Mouse (Mus musculus) MN1 (cell line): ENCODE data around the gene Fam20b.

Experiments used
- DNase-seq: peaks from one replicate; pipeline ENCODE4 v3.0.0-alpha.2; 2016; ENCODE audit warnings: low spot score

Fam20b gene

DNA sequence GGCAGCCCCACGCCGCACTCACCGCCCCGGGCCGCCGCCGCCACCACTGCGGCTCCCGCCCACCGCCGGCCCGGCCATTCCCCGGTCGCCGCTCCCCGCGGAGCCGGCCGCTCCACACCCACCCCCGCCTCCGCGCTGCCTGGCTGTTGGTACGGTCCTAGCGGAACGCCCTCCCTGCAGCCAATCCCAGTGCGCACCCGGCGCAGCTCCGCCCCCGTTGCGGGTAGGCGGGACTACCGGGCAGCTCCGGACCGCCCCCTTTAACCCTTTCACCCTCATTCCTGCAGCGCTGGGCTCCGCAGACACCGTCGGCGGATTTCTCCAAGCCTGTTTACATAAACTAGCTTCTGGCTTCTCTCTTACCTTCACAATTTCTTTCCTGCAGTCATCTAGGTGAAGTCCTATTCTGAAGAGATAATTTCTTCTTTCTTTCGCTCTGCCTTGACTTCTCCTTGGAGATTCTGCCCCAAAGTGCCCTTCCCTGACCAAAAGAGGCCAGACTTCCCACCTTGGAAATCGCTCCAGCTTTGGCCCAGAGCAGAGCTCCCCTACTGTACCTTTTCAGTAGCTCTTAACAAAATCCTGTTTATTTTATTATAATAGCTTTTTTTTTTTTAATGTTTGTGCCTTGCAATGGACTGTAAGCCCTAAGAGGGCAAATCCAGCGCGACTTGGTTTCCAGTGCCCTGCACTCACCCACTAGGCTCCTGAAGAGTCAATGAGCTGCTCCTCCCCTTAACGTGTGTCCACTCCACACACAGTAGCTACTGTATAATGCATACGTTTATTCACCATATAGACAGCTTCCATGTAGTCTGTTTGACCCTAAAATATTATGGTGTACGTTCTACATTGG is at the start of gene Fam20b:
Gene Fam20b, minus strand, starts transcription at position 137 of the 856 bp plus-strand sequence.
- peak; percentile 97 for DNase-seq

DNA sequence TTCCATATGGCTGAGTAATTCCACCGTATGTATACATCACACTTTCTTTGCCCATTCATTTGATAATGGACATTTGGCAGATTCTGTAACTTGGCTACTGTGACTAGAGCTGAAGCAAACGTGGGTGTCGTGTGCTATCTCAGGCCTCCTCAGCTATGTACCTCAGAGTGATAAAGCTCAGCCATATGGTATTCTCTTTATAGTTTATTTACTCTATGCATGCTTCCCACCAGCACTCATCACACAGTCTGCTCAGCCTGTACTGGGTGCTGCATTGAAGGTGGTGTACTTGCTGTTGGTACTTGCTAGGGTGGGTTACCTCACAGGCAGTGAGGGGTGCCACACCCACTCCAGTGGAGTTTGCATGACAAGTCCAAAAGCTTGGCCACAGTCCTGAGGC is 46.4 kb upstream of the Fam20b start:
- DNase-seq = no peak

DNA sequence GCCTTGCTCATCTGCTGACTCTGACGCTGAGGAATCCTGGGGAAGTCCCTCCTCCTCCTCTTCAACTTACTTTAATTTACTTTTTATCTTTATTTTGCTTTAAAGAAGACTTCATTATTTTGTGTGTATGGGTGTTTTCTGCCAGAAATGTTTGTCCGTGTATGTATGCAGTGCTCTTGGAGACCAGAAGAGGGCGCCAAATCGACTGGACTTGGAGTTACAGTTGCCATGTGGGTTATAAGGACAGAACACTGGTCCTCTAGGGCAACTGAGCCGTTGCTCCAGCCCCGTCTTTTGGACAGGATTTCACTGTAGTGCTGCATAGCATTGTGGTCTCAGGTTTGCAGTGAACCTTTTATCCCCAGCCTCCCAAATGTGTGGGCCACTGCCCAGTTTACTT is 45.7 kb upstream of the Fam20b start:
- DNase-seq = no peak

DNA sequence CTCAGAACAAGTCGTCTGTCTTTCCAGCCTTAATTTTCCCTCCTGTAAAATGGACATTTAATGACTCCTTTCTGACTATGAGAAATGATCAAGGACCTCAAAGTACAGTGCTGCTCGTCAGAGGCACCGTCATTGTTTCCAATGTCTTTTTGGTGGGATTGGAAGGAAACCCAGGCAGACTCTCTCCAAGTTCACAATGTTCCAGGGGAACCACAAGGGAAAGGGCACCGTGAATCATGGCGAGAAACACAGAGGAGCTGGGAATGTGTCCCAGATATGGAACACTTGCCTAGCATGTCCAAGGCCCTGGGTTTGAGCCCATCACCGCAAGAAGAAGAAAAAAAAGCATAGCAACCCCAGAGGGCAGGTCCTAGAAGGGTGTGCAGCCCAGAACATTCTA is 44.4 kb upstream of the Fam20b start:
- DNase-seq = no peak

DNA sequence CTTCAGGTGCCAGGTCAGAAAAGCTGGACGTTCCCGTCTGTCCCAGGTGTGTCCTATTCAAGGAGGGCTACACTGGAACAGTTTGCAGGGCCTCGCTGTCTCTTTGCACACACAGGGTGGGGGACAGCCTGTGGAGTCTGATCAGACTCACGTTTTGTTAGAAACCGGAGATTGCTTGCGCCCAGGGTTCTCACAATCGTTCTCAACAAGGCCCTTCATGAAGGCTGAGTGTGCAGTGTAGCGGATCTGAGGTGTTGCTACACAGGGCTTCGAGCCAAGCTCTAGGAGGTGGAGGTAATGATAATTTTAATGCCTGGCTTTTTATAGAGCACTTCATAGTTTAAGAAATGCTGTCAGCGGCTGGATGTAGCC is 42.5 kb upstream of the Fam20b start:
- no peak for DNase-seq

DNA sequence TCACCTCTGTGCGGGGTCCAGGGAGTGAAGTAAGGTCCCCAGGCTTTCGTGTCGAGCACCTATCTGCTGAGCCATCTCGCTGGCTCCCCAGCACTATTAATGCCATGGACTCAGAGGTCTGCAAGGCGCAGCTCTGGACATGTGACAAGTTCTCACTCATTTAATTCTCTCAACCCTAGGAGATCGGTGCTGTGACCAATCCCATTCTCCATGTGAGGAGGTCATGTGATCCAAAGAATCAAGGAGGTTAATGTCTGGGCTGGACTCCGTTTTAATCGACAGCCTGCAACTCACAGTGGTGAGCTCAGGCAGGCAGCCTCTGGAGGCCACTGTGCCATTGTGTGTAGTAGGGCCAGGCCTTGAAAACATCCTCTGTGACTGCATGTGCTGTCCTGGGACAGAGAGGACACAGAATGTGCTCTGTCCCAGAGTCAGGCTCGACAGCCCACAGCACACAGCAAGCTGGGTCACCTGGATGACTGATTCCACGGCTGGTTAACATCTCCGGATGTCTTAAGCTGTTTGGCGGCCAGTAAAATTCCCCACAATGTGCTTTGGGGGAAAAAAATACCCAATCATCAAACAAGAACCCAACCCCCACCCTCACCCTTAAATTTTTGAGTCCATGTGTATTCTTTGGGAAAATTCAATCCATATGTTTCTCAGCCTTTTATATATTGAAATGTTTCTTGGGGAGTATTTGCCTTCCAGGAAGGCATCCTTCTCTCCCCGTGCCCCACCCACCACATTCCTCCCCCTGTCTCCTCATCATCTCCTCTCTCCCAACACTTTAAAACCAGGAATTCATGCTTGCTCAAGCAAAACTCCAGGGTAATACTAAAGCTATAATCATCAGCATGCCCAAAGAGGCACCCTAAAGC is 41.9 kb upstream of the Fam20b start:
- no peak for DNase-seq

DNA sequence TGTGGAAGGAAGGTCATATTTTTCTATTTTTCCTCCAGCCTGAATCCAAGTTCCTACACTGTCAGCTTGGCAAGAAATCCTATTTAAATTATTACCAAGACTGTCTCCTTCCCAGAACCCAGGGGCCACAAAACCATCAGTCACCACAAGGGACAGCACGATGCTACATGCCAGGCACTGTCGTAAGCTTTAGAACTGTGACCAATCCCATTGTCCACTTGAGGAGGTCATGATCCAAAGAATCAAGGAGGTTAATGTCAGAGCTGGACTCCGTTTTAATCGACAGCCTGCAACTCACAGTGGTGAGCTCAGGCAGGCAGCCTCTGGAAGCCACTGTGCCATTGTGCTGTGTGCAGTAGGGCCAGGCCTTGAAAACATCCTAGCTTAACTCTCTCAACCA is 39.4 kb upstream of the Fam20b start:
- no peak for DNase-seq

DNA sequence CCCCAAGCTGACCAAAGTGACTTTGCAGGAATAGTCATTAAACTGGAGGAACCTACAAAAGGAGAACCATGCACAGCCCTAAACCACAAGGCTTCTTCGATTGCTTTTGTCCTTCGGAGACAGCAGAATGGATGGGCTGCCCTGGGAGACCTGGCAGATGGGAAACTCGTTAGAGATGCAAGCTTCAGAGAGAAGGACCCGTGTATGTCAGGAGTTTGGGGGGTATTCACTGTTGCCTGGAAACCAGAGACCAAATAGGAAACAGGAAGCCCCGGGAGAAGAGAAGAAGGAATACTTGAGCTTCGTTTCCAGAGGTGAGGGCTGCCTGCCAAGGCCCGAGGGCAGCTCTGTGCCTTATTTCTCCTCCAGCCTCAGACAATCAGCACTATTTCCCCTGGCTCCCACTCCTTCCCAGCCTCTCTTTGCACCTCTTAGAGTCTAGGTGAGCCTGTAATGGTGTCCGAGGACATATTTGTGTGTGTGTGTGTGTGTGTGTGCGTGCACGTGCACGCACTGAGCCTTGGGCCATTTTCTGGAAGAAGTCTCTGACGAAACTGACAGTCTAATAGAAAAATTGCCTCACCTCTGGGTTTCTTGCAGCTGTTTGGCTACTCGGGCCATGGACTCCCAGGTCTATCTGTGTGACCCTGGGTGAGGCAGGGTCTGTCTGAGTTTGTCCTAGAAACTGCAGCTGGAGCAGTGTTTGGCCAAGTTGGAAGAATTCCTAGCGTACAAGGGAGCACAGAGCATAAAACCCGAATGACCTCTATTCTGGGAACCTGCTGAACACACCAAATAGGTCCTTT is 35.9 kb upstream of the Fam20b start:
- no peak for DNase-seq

DNA sequence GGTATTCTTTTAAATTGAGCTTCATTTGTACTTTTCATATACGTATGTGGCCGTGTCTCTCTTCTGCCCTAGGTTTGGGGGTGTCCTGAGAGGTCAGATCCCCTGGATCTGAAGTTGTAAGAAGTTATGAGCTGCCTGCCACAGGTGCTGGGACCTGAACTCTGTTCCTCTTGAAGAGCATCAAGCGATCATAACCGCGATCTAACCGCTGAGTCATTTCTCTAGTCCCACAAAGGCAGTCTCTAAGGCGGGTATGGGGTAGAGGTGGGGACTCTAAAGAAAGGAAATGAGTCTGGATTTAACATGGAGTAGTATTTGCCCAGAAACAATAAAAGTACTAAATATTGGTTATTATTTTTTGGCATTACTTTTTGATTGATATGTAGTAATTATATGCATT is 34.1 kb upstream of the Fam20b start:
- DNase-seq = peak; percentile 15

DNA sequence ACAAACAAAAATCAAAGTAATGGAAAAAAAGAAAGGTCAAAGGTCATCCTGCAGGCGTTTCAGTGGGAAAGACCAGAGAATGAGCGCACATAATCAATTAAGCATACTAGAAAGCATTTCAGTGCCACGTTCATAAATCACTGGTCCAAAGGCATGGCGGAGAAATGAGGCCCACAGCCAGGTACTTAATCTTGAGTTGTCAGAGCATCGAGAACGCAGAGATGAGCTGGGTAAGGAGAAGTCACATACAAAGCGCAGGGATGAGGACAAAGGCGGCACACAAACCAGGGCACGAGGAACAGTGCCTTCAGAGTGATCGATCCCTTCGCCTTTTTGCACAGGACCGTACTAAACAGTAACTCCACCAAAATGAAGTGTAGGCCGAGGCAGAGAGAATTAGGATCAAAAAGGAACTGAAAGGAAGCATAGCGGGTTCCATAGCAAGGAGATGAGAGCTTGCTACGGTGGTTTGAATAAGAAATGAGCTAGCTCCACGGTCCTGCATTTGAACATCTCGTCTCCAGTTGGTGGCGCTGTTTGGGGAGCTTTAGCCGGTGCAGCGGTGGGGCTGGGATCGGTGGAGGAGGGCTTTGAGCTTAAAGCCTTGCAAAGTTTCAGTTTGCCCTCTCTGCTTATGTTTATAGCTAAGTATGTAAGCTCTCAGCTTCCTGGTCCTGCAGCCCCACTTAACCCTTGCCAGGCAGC is 33.3 kb upstream of the Fam20b start:
- peak; percentile 90 for DNase-seq

DNA sequence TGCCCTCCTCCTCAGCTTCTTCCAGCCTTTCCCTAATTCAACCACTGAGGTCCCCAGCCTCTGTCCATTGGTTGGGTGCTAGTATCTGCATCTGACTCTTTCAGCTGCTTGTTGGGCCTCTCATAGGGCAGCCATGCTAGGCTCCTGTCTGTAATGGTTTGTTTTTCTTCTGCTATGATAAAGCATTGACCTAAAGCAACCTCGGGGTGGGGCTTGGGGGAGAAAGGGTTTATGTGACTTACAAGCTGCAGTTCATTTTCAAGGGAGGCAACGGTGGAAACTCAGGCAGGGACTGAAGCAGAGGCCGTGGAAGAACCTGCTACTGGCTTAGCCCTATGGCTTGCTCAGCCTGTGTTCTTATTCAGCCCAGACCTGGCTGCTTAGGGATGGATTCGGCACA is 31.4 kb upstream of the Fam20b start:
- no peak for DNase-seq

DNA sequence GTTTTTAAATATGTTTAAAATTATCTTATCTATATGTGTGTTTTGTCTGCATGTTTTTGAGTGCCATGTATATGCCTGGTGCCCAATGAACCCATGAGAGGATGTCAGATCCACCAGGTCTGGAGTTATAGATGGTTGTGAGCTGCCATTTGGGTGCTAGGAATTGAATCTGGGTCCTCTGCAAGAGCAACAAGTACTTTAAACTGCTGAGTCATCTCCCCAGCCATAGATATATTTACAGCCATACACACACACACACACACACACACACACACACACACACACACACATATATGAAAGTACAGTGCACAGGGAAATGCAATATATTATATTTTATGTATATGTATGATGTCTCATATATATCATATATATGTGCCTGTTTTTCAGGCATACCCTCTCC is 30.2 kb upstream of the Fam20b start:
- no peak for DNase-seq

DNA sequence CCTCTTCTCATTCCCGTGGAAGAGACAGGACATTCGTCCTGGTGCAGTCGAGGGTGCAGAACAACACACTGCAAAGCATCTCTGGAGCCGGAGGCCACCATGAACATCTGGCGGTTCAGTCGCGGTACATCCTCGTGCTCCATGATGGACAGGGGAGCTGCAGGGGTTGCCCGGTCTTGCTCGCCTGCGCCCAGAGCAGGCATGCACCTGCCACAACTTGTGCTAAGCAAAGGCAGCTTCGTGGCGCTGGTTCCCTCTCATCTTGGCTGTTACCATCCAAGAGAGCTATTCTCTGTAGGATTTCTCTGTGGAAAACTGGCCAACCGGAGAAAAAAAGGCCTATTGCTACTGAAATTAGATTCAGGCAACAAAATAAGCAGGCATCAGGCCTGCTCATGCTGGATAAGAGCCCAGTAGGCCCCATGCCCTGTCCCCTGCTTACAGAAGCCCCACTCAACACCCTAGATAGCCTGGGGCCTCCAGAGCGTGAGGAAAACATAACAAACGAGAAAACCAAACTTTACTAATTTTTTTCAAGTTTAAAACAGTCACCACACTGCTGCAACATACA is 29.6 kb upstream of the Fam20b start:
- no peak for DNase-seq

DNA sequence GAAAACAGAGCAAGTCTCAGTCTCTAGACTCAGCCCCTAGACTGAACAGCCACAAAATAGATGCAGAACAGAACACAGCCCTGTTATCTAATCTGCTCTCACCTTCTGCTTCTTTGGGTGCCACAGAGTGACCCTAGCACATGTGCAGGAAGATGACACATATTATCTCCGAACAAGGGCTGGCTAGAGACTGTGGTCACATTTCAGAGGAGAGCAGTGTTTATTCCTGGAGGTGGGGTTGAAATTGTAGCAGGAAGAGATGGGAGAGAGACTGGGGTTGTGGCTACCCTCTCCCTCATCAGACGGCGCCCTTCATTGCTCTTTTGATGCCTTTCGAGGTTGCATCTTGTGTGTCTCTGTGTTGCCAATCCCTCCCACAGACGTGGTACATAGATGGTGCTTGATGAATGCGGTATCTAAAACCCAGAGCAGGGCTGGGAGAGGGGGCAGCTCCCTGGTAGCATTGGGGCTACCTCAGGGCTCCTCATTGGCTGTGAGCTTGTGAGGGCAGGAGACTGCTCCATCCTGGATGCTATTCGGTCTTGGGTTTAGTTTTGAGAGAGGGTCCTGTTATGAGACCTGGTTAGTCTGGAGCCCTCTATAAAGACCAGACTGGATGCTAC is 26.4 kb upstream of the Fam20b start:
- DNase-seq = no peak

DNA sequence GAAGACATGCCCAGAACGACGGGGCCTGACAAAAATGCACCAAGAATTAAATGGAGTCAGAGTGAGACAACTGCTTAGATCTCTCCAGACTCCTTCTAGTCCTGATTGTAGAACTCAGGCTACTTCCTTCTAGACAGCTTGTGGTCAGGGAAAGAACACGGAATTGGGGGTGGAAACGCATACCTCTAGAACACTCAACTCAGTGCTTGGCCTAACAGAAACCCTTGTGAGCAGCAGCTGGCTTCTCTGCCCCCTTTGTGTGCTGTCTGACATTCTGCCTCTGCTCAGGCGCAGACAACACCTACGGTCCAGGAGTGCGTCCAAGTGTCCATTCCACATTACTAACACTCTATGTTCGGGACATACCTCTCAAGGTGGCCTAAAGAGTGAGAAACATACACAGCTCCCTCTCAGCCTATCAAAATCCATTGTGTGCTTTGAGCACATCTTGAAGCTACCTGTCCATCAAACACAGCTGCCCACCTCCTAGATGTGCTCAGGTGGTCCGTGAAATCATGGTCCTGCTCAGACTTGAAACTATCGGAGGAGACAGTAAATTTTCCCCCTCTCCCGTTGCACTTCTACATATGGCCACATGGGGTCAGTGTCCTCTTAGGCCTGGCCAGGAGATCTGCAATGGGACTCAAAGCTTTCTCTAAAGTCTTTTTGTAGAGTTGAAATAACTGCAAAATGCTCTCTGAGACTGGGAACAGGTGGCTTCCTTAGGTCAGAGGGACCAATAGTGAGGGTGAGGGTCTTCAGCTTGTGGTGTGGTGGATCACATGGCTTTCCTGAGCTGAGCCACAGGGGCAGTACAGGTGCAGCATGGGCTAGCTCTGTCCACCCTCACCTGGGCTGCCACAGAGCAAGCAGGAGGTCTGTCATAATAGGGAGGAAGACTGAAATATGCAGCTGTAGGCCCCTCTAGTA is 22.9 kb upstream of the Fam20b start:
- DNase-seq = peak; percentile 80

DNA sequence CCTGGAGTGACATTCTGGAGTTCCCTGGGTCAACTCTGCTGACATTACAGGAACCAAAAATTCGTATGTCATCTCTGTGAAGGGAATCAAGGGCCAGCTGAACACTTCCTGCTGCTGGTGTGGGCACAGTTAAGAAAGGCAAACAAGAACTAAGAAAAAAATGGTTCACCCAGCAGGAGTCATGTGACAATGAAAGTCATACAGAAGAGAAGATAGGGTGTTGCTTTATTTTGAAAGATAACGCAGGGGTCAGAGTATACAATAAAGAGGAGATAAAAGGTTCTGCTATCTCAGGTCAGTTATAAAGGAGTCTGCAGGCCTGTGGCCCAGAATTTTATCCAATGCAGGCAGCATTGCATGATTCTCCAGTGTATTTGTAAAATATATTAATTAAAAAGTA is 16.9 kb upstream of the Fam20b start:
- no peak for DNase-seq

DNA sequence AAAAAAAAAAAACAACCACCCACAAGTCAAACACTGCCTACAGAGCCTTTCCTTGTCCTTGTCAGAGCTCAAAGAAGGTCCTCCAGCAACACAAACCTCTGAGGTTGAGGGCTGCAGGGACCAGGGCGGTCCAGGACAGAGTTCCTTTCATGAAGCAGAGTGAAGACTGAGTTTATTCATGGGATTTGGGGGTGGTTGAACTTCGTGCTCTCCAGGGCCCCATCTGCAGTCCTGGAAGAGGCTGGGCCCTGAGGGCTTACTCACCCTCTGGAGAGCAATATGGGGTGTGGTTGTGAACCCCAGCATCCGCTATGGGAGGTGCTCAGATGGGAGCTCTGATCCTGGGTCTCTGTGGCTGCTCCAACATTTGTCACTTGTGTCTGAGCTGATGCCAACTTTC is 15.1 kb upstream of the Fam20b start:
- no peak for DNase-seq

DNA sequence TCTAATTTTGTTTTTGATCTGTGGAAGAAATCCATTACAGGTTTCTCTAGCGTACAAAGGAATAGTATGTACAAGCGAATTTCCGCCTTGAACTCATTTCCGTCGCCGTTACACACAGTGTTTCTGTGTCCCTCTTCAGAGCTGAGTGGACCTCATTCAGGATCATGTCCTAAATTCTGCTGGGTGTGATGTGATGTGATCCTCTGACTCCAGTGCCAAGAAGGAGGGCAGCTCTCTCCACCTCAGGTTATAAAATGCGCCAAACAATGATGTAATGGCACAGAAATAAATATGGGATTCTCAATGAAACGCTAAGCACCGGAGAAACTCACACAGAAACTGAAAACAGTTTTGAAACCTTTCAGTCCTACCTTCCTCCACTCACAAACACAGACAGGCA is 14.7 kb upstream of the Fam20b start:
- DNase-seq = no peak

DNA sequence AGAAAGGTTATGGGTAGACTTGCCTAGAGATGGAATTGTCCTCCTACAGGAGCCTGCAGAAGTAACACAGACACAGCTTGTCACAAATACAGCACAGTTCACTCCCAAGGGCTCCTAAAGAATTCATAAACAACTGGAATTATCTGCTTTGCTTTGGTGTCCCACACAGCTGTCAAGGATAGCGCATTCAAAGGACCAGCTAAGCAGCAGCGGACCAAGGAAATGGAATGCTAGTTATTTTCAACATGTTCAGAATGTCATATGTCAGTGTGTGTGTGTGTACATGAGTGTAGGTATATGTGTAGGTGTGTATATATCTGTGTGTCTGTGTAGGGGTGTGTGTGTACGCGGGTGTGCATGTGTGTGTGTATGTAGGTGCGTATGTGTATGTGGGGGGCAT is 14.1 kb upstream of the Fam20b start:
- DNase-seq = no peak

DNA sequence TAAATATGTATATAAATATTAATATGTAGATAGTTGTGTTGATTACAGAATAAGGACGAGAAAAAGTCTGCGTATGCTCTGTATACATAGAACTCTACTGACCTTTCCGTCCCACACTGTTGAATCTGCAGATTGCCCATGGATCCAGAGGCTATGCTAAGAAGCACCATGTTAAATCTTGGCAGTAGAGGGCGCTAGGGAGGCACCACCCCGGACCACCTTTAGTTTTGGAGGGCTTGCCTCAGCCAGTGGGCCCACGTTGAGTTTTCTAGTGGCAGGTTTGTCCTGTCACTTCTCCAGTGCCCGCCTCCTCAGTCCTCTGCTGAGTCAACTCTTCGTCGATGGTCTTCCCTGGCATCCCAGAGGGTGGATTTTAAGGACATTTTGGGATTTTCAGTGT is 11.9 kb upstream of the Fam20b start:
- no peak for DNase-seq
